ENCODE assay signal across 22 mouse cellular contexts in genomic region chr6:90429911-90430310, GRCm38 (mm10). TPM values are rescaled to one million over a fixed set of nuclear protein-coding genes. Genes with fewer than 3 reads are reported as not detected.
DNase-seq lines count a peak whose midpoint lies in the region; ATAC-seq and TF ChIP-seq lines count a peak whose summit lies in the region.
"Had no signal": no experiment of that assay in that cellular context is flagged by ENCODE, and none has a peak within 500 bp of the region (broad histone marks: within the 10 kb centered on the region; RNA-seq: fewer than 3 reads in every experiment).

No protein-coding gene starts in this region.

- peaks cover 19% of the 10 kb centered on the region for H3K27me3 ChIP-seq in kidney, embryonic 15.5 days
- 0 out of 2 replicates have a peak, but pooled peaks cover 3% of the 10 kb centered on the region for H3K27me3 ChIP-seq in lung, postnatal 0 days (replicated peaks; ENCODE audit: insufficient read depth, low read length)
- H3K27me3 ChIP-seq: Patski had no signal

- H3K36me3 ChIP-seq in kidney, embryonic 15.5 days: no peaks in the 10 kb centered on the region
- H3K36me3 ChIP-seq in lung, postnatal 0 days (ENCODE audit: insufficient read depth, low read length): no peaks in the 10 kb centered on the region
- H3K36me3 ChIP-seq: heart, embryonic 13.5 days; liver, embryonic 13.5 days had no signal

- no peak for ATAC-seq in kidney, embryonic 15.5 days (replicated peaks; ENCODE audit: low FRiP score)
- peak; percentile 19; the same call in 1 of the 2 replicates for ATAC-seq in lung, postnatal 0 days
- ATAC-seq: activated CD4-positive, CD25-positive, alpha-beta regulatory T cell, adult 4 months; hindbrain, postnatal 0 days; Patski had no signal

- peak; percentile 21 for DNase-seq in kidney, adult 11 months
- peak; percentile 38 for DNase-seq in lung, postnatal 0 days (ENCODE audit: low spot score)
- DNase-seq in lung, postnatal 4 days: no peak
- DNase-seq in brain, adult 2 months (ENCODE audit: low read depth, low spot score): peak; percentile 81
- DNase-seq in left cerebral cortex, adult 9 months (ENCODE audit: low spot score in 2 of 2): peak; percentile 30 to 73
- DNase-seq in urinary bladder, postnatal 10 days (ENCODE audit: low spot score): no peak
- no peak for DNase-seq in cerebellum, postnatal 36 days
- DNase-seq: adrenal gland, postnatal 14 days; B cell, adult 2 months; cerebellum, adult 2 months; heart, postnatal 36 days; layer of hippocampus, postnatal 36 days; liver, embryonic 13.5 days; thymus, postnatal 25 days had no signal

- H3K9me3 ChIP-seq in kidney, embryonic 15.5 days (replicated peaks): no peaks in the 10 kb centered on the region
- H3K9me3 ChIP-seq in lung, postnatal 0 days (ENCODE audit: low read length): no peaks in the 10 kb centered on the region
- H3K9me3 ChIP-seq: heart, embryonic 13.5 days; liver, embryonic 13.5 days had no signal

- no peak; the same call in 1 of the 2 replicates for TF ChIP-seq EP300 in lung, postnatal 0 days (IDR thresholded peaks at IDR 0.05)

- H3K27ac ChIP-seq in kidney, embryonic 15.5 days: no peak overlapping the region
- no peak overlapping the region for H3K27ac ChIP-seq in lung, postnatal 0 days (ENCODE audit: low read length)
- H3K27ac ChIP-seq: heart, embryonic 13.5 days; hindbrain, postnatal 0 days; liver, embryonic 13.5 days; macrophage had no signal

- H3K4me1 ChIP-seq in kidney, embryonic 15.5 days: peaks cover 13% of the 10 kb centered on the region
- H3K4me1 ChIP-seq in lung, postnatal 0 days (ENCODE audit: insufficient read depth, low read depth, low read length): peaks cover 5% of the 10 kb centered on the region; the same call in 1 of the 2 replicates

- 51% methylated on average over 14 of the region's 14 CpGs for WGBS in kidney, embryonic 15.5 days
- 65% methylated on average over 14 of the region's 14 CpGs for WGBS in lung, postnatal 0 days

- no peak overlapping the region for H3K4me2 ChIP-seq in kidney, embryonic 15.5 days
- H3K4me2 ChIP-seq in lung, postnatal 0 days (replicated peaks; ENCODE audit: low read depth, low read length): no peak overlapping the region
- H3K4me2 ChIP-seq: heart, embryonic 13.5 days; liver, embryonic 13.5 days; midbrain, embryonic 11.5 days had no signal

- TF ChIP-seq CTCF in lung, postnatal 0 days (IDR thresholded peaks at IDR 0.05): no peak

- no peak overlapping the region for H3K4me3 ChIP-seq in kidney, embryonic 15.5 days (replicated peaks)
- no peak overlapping the region for H3K4me3 ChIP-seq in lung, postnatal 0 days (ENCODE audit: low read depth, low read length)
- H3K4me3 ChIP-seq: heart, embryonic 13.5 days; liver, embryonic 13.5 days had no signal

- no peak overlapping the region for H3K9ac ChIP-seq in kidney, embryonic 15.5 days
- no peak overlapping the region for H3K9ac ChIP-seq in lung, postnatal 0 days (replicated peaks; ENCODE audit: low read depth)
- H3K9ac ChIP-seq: heart, embryonic 13.5 days; liver, embryonic 13.5 days had no signal

RNA-seq across cellular contexts. Expression of gene Cfap100, which starts 1.3 kb away (rescaled TPM):
- 0.30 and 0.58 TPM in 2 replicates for polyA plus RNA-seq in kidney, embryonic 15.5 days (2015; fragmentation: Nextera tagmentation; extraction: Ambion mirVana)
- 3.9 and 5.2 TPM in 2 replicates for polyA plus RNA-seq in lung, postnatal 0 days (2015; fragmentation: Nextera tagmentation; extraction: Ambion mirVana)
- polyA plus RNA-seq: liver, embryonic 13.5 days; macrophage; spleen, adult 2 months had no signal

RNA-seq across cellular contexts. Expression of gene Klf15, which starts 32.5 kb away (rescaled TPM):
- 11.7 and 12.6 TPM in 2 replicates for polyA plus RNA-seq in kidney, embryonic 15.5 days (2015; fragmentation: Nextera tagmentation; extraction: Ambion mirVana)
- polyA plus RNA-seq in lung, postnatal 0 days (2015; fragmentation: Nextera tagmentation; extraction: Ambion mirVana): 20.0 and 41.4 TPM in 2 replicates
- polyA plus RNA-seq: activated CD4-positive, CD25-positive, alpha-beta regulatory T cell, adult 4 months had no signal

RNA-seq across cellular contexts. Expression of gene Aldh1l1, which starts 56.3 kb away (rescaled TPM):
- polyA plus RNA-seq in kidney, embryonic 15.5 days (2015; fragmentation: Nextera tagmentation; extraction: Ambion mirVana): 11.2 and 13.8 TPM in 2 replicates
- 4.8 and 5.7 TPM in 2 replicates for polyA plus RNA-seq in lung, postnatal 0 days (2015; fragmentation: Nextera tagmentation; extraction: Ambion mirVana)

Comparison
In these comparisons a context has a peak if more than half of its experiments do, and no peak if none do; other contexts are left out.
1. DNase-seq: peak in kidney, adult 11 months (single experiment), lung, postnatal 0 days (single experiment), brain, adult 2 months (single experiment) and left cerebral cortex, adult 9 months (2 of 2); none in lung, postnatal 4 days (0 of 2), urinary bladder, postnatal 10 days (single experiment) and cerebellum, postnatal 36 days (0 of 2).